Mouse (Mus musculus): ENCODE measurements around the gene Anapc15-ps. TPM values are rescaled to one million over a fixed set of nuclear protein-coding genes. Genes with fewer than 3 reads are reported as not detected.

The Anapc15-ps gene
- polyA plus RNA-seq, 1 experiment, result not detected

- Histone ChIP-seq H3K36me3 (ENCODE audit: control insufficient read depth, insufficient read depth, low read length) (no peaks in the 10 kb centered on the region), H3K4me1 (ENCODE audit: control insufficient read depth, insufficient read depth, low read length) (peaks cover 19% of the 10 kb centered on the region), H3K27ac (ENCODE audit: control insufficient read depth, insufficient read depth, low read depth, low read length) (peak overlapping the region; percentile 32; the same call in 1 of the 2 replicates), H3K27me3 (ENCODE audit: control insufficient read depth, insufficient read depth, low read length) (no peaks in the 10 kb centered on the region), H3K4me3 (ENCODE audit: control insufficient read depth, low read depth, low read length) (no peak overlapping the region)
- TF ChIP-seq POLR2A (IDR thresholded peaks at IDR 0.05; ENCODE audit: control insufficient read depth, low read depth, low read length), result no peak
- TF ChIP-seq CTCF (IDR thresholded peaks at IDR 0.05; ENCODE audit: control insufficient read depth, insufficient read depth, insufficient replicate concordance, low read depth, low read length), result no peak
Observed at GRCm38 (mm10) chr10:95678241-95678640, 5.0 kb upstream of the Anapc15-ps start.

- Histone ChIP-seq H3K27ac (ENCODE audit: control insufficient read depth, insufficient read depth, low read depth, low read length) (peak overlapping the region; percentile 32; the same call in 1 of the 2 replicates), H3K27me3 (ENCODE audit: control insufficient read depth, insufficient read depth, low read length) (no peaks in the 10 kb centered on the region)
Observed at GRCm38 (mm10) chr10:95677356-95678109, 4.3 kb upstream of the Anapc15-ps start.

GRCm38 (mm10) chr10:95676991-95677355 is 3.7 kb upstream of the Anapc15-ps start:
- H3K4me3 ChIP-seq (ENCODE audit: control insufficient read depth, low read depth, low read length), result no peak overlapping the region
- H3K4me1 ChIP-seq (ENCODE audit: control insufficient read depth, insufficient read depth, low read length), result peaks cover 17% of the 10 kb centered on the region
- no peaks in the 10 kb centered on the region for H3K27me3 ChIP-seq (ENCODE audit: control insufficient read depth, insufficient read depth, low read length)
- TF ChIP-seq CTCF (IDR thresholded peaks at IDR 0.05; ENCODE audit: control insufficient read depth, insufficient read depth, insufficient replicate concordance, low read depth, low read length), result no peak
- no peak for TF ChIP-seq POLR2A (IDR thresholded peaks at IDR 0.05; ENCODE audit: control insufficient read depth, low read depth, low read length)
- no peaks in the 10 kb centered on the region for H3K36me3 ChIP-seq (ENCODE audit: control insufficient read depth, insufficient read depth, low read length)
- no peak overlapping the region for H3K27ac ChIP-seq (ENCODE audit: control insufficient read depth, insufficient read depth, low read depth, low read length)

More at GRCm38 (mm10) chr10:95677356-95678109, 4.3 kb upstream of the Anapc15-ps start:
- no peak for TF ChIP-seq CTCF (IDR thresholded peaks at IDR 0.05; ENCODE audit: control insufficient read depth, insufficient read depth, insufficient replicate concordance, low read depth, low read length)
- no peak for TF ChIP-seq POLR2A (IDR thresholded peaks at IDR 0.05; ENCODE audit: control insufficient read depth, low read depth, low read length)
- H3K36me3 ChIP-seq (ENCODE audit: control insufficient read depth, insufficient read depth, low read length), result no peaks in the 10 kb centered on the region
- peak overlapping the region; percentile 53 for H3K4me3 ChIP-seq (ENCODE audit: control insufficient read depth, low read depth, low read length)
- peaks cover 17% of the 10 kb centered on the region for H3K4me1 ChIP-seq (ENCODE audit: control insufficient read depth, insufficient read depth, low read length)

- Histone ChIP-seq H3K4me1 (ENCODE audit: control insufficient read depth, insufficient read depth, low read length) (peaks cover 17% of the 10 kb centered on the region), H3K27ac (ENCODE audit: control insufficient read depth, insufficient read depth, low read depth, low read length) (no peak overlapping the region), H3K4me3 (ENCODE audit: control insufficient read depth, low read depth, low read length) (no peak overlapping the region), H3K36me3 (ENCODE audit: control insufficient read depth, insufficient read depth, low read length) (no peaks in the 10 kb centered on the region), H3K27me3 (ENCODE audit: control insufficient read depth, insufficient read depth, low read length) (no peaks in the 10 kb centered on the region)
- TF ChIP-seq CTCF (IDR thresholded peaks at IDR 0.05; ENCODE audit: control insufficient read depth, insufficient read depth, insufficient replicate concordance, low read depth, low read length), result no peak
- TF ChIP-seq POLR2A (IDR thresholded peaks at IDR 0.05; ENCODE audit: control insufficient read depth, low read depth, low read length), result no peak
Observed at GRCm38 (mm10) chr10:95676387-95676786, 3.1 kb upstream of the Anapc15-ps start.

GRCm38 (mm10) chr10:95670781-95671780 is 2.2 kb downstream of the Anapc15-ps start:
- H3K4me3 ChIP-seq (ENCODE audit: control insufficient read depth, low read depth, low read length), result no peak overlapping the region
- TF ChIP-seq CTCF (IDR thresholded peaks at IDR 0.05; ENCODE audit: control insufficient read depth, insufficient read depth, insufficient replicate concordance, low read depth, low read length), result no peak
- TF ChIP-seq POLR2A (IDR thresholded peaks at IDR 0.05; ENCODE audit: control insufficient read depth, low read depth, low read length), result no peak
- no peaks in the 10 kb centered on the region for H3K4me1 ChIP-seq (ENCODE audit: control insufficient read depth, insufficient read depth, low read length)
- H3K27me3 ChIP-seq (ENCODE audit: control insufficient read depth, insufficient read depth, low read length), result no peaks in the 10 kb centered on the region
- H3K36me3 ChIP-seq (ENCODE audit: control insufficient read depth, insufficient read depth, low read length), result no peaks in the 10 kb centered on the region
- H3K27ac ChIP-seq (ENCODE audit: control insufficient read depth, insufficient read depth, low read depth, low read length), result no peak overlapping the region

- no peak for TF ChIP-seq CTCF (IDR thresholded peaks at IDR 0.05; ENCODE audit: control insufficient read depth, insufficient read depth, insufficient replicate concordance, low read depth, low read length)
- no peak for TF ChIP-seq POLR2A (IDR thresholded peaks at IDR 0.05; ENCODE audit: control insufficient read depth, low read depth, low read length)
- H3K27me3 ChIP-seq (ENCODE audit: control insufficient read depth, insufficient read depth, low read length), result no peaks in the 10 kb centered on the region
- no peak overlapping the region for H3K27ac ChIP-seq (ENCODE audit: control insufficient read depth, insufficient read depth, low read depth, low read length)
- no peaks in the 10 kb centered on the region for H3K36me3 ChIP-seq (ENCODE audit: control insufficient read depth, insufficient read depth, low read length)
- no peak overlapping the region for H3K4me3 ChIP-seq (ENCODE audit: control insufficient read depth, low read depth, low read length)
- no peaks in the 10 kb centered on the region for H3K4me1 ChIP-seq (ENCODE audit: control insufficient read depth, insufficient read depth, low read length)
Observed at GRCm38 (mm10) chr10:95669872-95670271, 3.4 kb downstream of the Anapc15-ps start.

- Histone ChIP-seq H3K4me1 (ENCODE audit: control insufficient read depth, insufficient read depth, low read length) (no peaks in the 10 kb centered on the region), H3K27me3 (ENCODE audit: control insufficient read depth, insufficient read depth, low read length) (no peaks in the 10 kb centered on the region), H3K27ac (ENCODE audit: control insufficient read depth, insufficient read depth, low read depth, low read length) (no peak overlapping the region), H3K4me3 (ENCODE audit: control insufficient read depth, low read depth, low read length) (no peak overlapping the region), H3K36me3 (ENCODE audit: control insufficient read depth, insufficient read depth, low read length) (no peaks in the 10 kb centered on the region)
- TF ChIP-seq POLR2A (IDR thresholded peaks at IDR 0.05; ENCODE audit: control insufficient read depth, low read depth, low read length) (no peak), CTCF (IDR thresholded peaks at IDR 0.05; ENCODE audit: control insufficient read depth, insufficient read depth, insufficient replicate concordance, low read depth, low read length) (no peak)
Observed at GRCm38 (mm10) chr10:95669034-95669433, 4.2 kb downstream of the Anapc15-ps start.
